Mouse (Mus musculus) left cerebral cortex, adult 8-10 months (tissue): ENCODE results near the gene Olfr635. TPM values are rescaled to one million over a fixed set of nuclear protein-coding genes. Genes with fewer than 3 reads are reported as not detected.
"Not testable (repeated sequence)": the region's sequence is repeated elsewhere in the genome, so short reads cannot be mapped to it uniquely, and the experiment has no call there.

ENCODE experiments used
- DNase-seq, 2 experiments: peaks; one replicate each; pipeline ENCODE4 v3.0.0; 2022; ENCODE audit warnings: low spot score in 2 of 2
- total RNA-seq, 4 experiments: library from RNA; stranded (reverse); gene quantifications; 2 replicates each; pipeline ENCODE4 v1.2.4; 2022

Olfr635 gene
- under 1 TPM in 3 of 4 experiments, not detected in 1; 0.05 to 0.08 (median 0.07) TPM for total RNA-seq

- DNase-seq: no peak
Observed at GRCm38 (mm10) chr7:103970852-103971251, at the start of gene Olfr635. Olfr635 (plus strand) TSS chr7:103971152.

DNA sequence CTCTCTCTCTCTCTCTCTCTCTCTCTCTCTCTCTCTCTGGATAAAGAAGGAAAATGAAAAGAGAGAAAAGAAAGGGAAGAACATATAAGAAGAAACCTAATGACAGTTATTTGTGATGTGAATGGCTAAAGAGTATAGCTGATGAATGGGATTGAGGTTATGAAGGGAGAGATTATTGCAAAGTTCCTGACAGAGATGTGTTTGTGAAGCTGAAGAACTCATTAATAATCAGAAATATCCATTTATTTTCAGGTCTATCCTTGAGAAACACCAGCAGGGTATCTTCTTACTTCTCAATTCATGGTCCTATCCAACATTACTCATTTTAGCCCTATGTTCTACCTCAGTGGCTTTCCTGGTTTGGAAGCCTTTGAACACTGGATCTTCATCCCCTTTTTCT is 42.4 kb upstream of the Olfr635 start, which contains the start of gene Olfr631:
TSS of gene Olfr631 (plus strand) at position 301 of the 400 bp plus-strand sequence.
- DNase-seq: no peak

- DNase-seq: no peak
Observed at GRCm38 (mm10) chr7:103934264-103934663, 36.7 kb upstream of the Olfr635 start, which contains the start of gene Olfr632. Olfr632 (plus strand) TSS chr7:103934347.

DNA sequence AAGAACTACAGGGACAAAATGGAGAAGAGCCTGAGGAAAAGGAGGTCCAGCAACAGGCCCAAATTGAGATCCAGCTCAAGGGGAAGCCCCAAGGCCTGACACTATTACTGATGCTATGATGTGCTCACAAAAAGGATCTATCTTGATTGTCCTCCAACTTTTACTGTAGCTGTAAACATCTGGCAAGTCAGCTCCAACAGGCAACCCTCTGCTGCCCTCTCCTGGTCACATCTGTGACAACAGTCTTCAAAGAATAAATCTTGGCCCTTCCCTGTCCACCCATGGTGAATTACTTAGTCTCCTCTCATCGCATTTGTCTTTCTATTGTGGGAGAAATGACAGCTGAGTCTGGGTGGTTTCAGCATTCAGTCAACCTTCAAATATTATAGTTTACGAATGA is 28.2 kb upstream of the Olfr635 start:
- no peak for DNase-seq

DNA sequence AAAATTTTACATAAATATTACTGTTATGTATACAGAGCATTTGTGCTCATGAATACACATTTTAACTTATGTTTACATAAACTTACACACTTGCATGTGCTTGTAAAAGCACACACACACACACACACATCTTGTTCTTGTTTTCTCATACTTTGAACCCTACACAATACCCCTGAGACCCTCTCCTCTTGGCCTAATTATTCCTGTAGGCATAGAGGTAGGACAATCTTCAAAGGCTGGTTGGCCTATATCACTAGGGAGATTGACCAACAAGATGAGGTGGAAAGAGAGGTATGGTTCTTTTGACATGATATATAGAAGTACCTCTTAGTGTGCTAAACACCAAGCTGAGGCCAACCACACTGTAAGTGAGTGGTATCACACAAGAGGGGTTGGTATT is 26.8 kb upstream of the Olfr635 start, which contains the start of gene Olfr633:
TSS of gene Olfr633 (plus strand) at position 301 of the 400 bp plus-strand sequence.
- DNase-seq: no peak

- DNase-seq: not testable (repeated sequence)
Observed at GRCm38 (mm10) chr7:103966873-103967272, 4.1 kb upstream of the Olfr635 start.

- no peak for DNase-seq
Observed at GRCm38 (mm10) chr7:103971782-103972181, 830 bp downstream of the Olfr635 start.

DNA sequence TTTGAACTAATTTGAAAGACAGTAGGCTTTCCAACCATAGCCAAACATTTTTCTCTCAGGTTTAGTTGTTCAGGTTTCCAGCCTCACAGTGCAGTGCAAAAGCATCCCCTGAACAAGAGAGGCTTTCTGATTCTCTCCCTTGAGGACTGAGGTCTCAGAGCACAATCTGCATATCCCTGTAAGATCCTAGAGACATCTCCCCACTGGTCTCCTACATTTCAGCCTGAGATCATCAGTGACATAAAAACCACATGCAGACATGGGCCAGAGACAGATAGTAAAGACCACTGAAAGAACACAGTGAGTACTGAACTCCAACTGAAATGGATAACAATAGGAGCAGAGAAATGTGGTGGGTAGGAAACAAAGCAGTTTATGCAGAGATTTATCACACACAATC is 27.5 kb downstream of the Olfr635 start, which contains the start of gene Olfr638:
TSS of gene Olfr638 (plus strand) at position 301 of the 400 bp plus-strand sequence.
- DNase-seq: no peak

GRCm38 (mm10) chr7:103999124-103999523 is 28.2 kb downstream of the Olfr635 start:
- DNase-seq: no peak

- DNase-seq: no peak
Observed at GRCm38 (mm10) chr7:104017203-104017602, 46.3 kb downstream of the Olfr635 start, which contains the start of gene Olfr639. Olfr639 (minus strand) TSS chr7:104017303.

DNA sequence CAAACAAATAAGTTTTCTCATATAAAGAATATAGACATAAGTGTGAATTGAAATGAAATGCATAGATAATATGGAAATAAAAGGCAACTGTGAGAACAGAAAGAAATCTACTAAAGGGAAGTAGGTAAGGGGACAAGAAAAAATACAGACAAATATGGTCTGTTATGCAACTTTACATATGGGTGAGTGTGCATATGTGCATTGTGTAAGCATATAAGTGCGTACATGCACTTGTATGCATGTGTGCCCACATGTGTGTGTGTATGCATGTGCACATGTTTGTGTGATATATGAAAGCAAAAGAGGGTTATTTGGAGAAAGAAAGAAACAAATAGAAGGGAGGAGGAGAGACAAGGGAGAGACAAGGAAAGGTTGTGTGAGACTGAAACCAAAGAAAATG is 48.0 kb downstream of the Olfr635 start:
- DNase-seq: no peak

DNA sequence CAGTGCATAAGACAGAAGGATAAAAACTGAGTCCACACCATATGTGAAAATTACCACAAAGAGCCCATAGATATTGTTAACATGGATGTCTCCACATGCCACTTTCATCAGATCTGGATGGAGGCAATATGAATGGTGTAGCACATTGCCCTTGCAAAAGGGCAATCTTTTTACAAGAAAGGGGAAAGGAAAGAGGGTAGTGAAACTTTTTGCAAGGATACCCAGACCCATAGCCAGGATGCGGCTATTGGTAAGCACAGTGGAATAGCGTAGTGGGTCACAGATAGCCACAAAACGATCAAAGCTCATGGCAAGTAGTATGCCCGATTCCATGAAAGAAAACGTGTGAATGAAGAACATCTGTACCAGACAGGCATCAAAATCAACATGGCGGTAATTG is 50.7 kb downstream of the Olfr635 start:
- no peak for DNase-seq

- no peak for DNase-seq
Observed at GRCm38 (mm10) chr7:104025473-104025872, 54.5 kb downstream of the Olfr635 start, which contains the start of gene Olfr640. Olfr640 (minus strand) TSS chr7:104025573.

- no peak for DNase-seq
Observed at GRCm38 (mm10) chr7:104026978-104027377, 56.0 kb downstream of the Olfr635 start.

- DNase-seq: no peak
Observed at GRCm38 (mm10) chr7:104035145-104035544, 64.2 kb downstream of the Olfr635 start, which contains the start of gene Olfr641. Olfr641 (plus strand) TSS chr7:104035445.

Other genes starting within 250 kb of the Olfr635 start
- not detected for gene Olfr628, start 240.8 kb upstream of the Olfr635 start, total RNA-seq
- gene Olfr629, start 226.2 kb upstream of the Olfr635 start, total RNA-seq: not detected
- not detected for gene Olfr630, start 213.8 kb upstream of the Olfr635 start, total RNA-seq
- gene Olfr69, start 199.6 kb upstream of the Olfr635 start, total RNA-seq: not detected
- gene Olfr68, start 191.5 kb upstream of the Olfr635 start, total RNA-seq: not detected
- not detected for gene Olfr67, start 179.3 kb upstream of the Olfr635 start, total RNA-seq
- gene Hbb-bt, start 157.2 kb upstream of the Olfr635 start, total RNA-seq: 10 to 100 TPM; 16.8 to 31.9 (median 25.7) TPM
- 100 to 1,000 TPM; 204 to 381 (median 262) TPM for gene Hbb-bs, start 143.1 kb upstream of the Olfr635 start, total RNA-seq
- not detected for gene Hbb-bh2, start 130.6 kb upstream of the Olfr635 start, total RNA-seq
- gene Hbb-bh1, start 128.0 kb upstream of the Olfr635 start, total RNA-seq: not detected
- under 1 TPM in 1 of 4 experiments, not detected in 3; 0.57 TPM for gene Hbb-y, start 117.9 kb upstream of the Olfr635 start, total RNA-seq
- not detected for gene Olfr66, start 84.9 kb upstream of the Olfr635 start, total RNA-seq
- not detected for gene Olfr64, start 76.7 kb upstream of the Olfr635 start, total RNA-seq
- not detected for gene Olfr65, start 67.7 kb upstream of the Olfr635 start, total RNA-seq
- gene Olfr631, start 42.3 kb upstream of the Olfr635 start, total RNA-seq: not detected
- not detected for gene Olfr632, start 36.8 kb upstream of the Olfr635 start, total RNA-seq
- gene Olfr633, start 26.7 kb upstream of the Olfr635 start, total RNA-seq: not detected
- not detected for gene Olfr638, start 27.6 kb downstream of the Olfr635 start, total RNA-seq
- gene Olfr639, start 46.2 kb downstream of the Olfr635 start, total RNA-seq: under 1 TPM; 0.11 to 0.19 (median 0.14) TPM
- not detected for gene Olfr640, start 54.4 kb downstream of the Olfr635 start, total RNA-seq
- not detected for gene Olfr641, start 64.3 kb downstream of the Olfr635 start, total RNA-seq
- gene Olfr642, start 81.5 kb downstream of the Olfr635 start, total RNA-seq: not detected
- gene 4930516K23Rik, start 90.3 kb downstream of the Olfr635 start, total RNA-seq: not detected
- not detected for gene Olfr644, start 100.7 kb downstream of the Olfr635 start, total RNA-seq
- gene Olfr645, start 114.3 kb downstream of the Olfr635 start, total RNA-seq: not detected
- not detected for gene Olfr646, start 133.7 kb downstream of the Olfr635 start, total RNA-seq
- gene Ubqln5, start 158.7 kb downstream of the Olfr635 start, total RNA-seq: not detected
- not detected for gene Olfr643, start 166.3 kb downstream of the Olfr635 start, total RNA-seq
- not detected for gene Ubqln3, start 172.1 kb downstream of the Olfr635 start, total RNA-seq
- not detected for gene Ubqlnl, start 179.4 kb downstream of the Olfr635 start, total RNA-seq
- not detected for gene Olfm5, start 193.7 kb downstream of the Olfr635 start, total RNA-seq
- under 1 TPM in 3 of 4 experiments, not detected in 1; 0.25 to 0.46 (median 0.28) TPM for gene Olfr648, start 212.2 kb downstream of the Olfr635 start, total RNA-seq
- gene Olfr649, start 224.8 kb downstream of the Olfr635 start, total RNA-seq: not detected
- gene Trim6, start 247.6 kb downstream of the Olfr635 start, total RNA-seq: under 1 TPM in 2 of 4 experiments, not detected in 2; 0.25 to 0.46 TPM